Mouse (Mus musculus): ENCODE measurements around the gene Carhsp1. TPM values are rescaled to one million over a fixed set of nuclear protein-coding genes. Genes with fewer than 3 reads are reported as not detected.

Gene Carhsp1
- total and polyA plus RNA-seq, 2 experiments = 55.6 to 126 TPM

GRCm38 (mm10) chr16:8619659-8620314, 52.2 kb downstream of the Carhsp1 start:
- H3K27ac ChIP-seq (replicated peaks; ENCODE audit: insufficient read depth, low read depth, low read length) = no peak overlapping the region
- H3K9ac ChIP-seq (ENCODE audit: low read depth, low read length) = no peak overlapping the region
- peaks cover 10% of the 10 kb centered on the region for H3K36me3 ChIP-seq (ENCODE audit: control insufficient read depth, insufficient read depth, low read length)
- H3K4me3 ChIP-seq (ENCODE audit: insufficient read depth, low read depth, low read length) = no peak overlapping the region
- DNase-seq (ENCODE audit: extremely low read depth, low read depth, low spot score) = no peak
- no peaks in the 10 kb centered on the region for H3K27me3 ChIP-seq (ENCODE audit: control insufficient read depth, insufficient read depth, low read length)
- WGBS = 61% methylated on average over 10 of the region's 10 CpGs
- no peaks in the 10 kb centered on the region for H3K79me2 ChIP-seq (ENCODE audit: control insufficient read depth, insufficient read depth, low read length)
- no peak for TF ChIP-seq CTCF (IDR thresholded peaks at IDR 0.05; ENCODE audit: low read depth, low read length)
- no peak for TF ChIP-seq POLR2A (IDR thresholded peaks at IDR 0.05; ENCODE audit: extremely low read depth, insufficient read depth, low read length)
- no peaks in the 10 kb centered on the region for H3K4me1 ChIP-seq (ENCODE audit: control insufficient read depth, insufficient read depth, low read length)

GRCm38 (mm10) chr16:8613447-8613846, 58.5 kb downstream of the Carhsp1 start:
- no peak for TF ChIP-seq CTCF (IDR thresholded peaks at IDR 0.05; ENCODE audit: low read depth, low read length)
- no peak for TF ChIP-seq POLR2A (IDR thresholded peaks at IDR 0.05; ENCODE audit: extremely low read depth, insufficient read depth, low read length)
- DNase-seq (ENCODE audit: extremely low read depth, low read depth, low spot score) = no peak
- Histone ChIP-seq H3K36me3 (ENCODE audit: control insufficient read depth, insufficient read depth, low read length) (peaks cover 38% of the 10 kb centered on the region), H3K4me3 (ENCODE audit: insufficient read depth, low read depth, low read length) (no peak overlapping the region), H3K27ac (replicated peaks; ENCODE audit: insufficient read depth, low read depth, low read length) (no peak overlapping the region), H3K79me2 (ENCODE audit: control insufficient read depth, insufficient read depth, low read length) (no peaks in the 10 kb centered on the region), H3K4me1 (ENCODE audit: control insufficient read depth, insufficient read depth, low read length) (no peaks in the 10 kb centered on the region), H3K9ac (ENCODE audit: low read depth, low read length) (no peak overlapping the region), H3K27me3 (ENCODE audit: control insufficient read depth, insufficient read depth, low read length) (no peaks in the 10 kb centered on the region)
- 87% methylated on average over 3 of the region's 3 CpGs for WGBS

GRCm38 (mm10) chr16:8613039-8613438, 58.9 kb downstream of the Carhsp1 start:
- WGBS = 85% methylated on average over 4 of the region's 4 CpGs
- H3K9ac ChIP-seq (ENCODE audit: low read depth, low read length) = no peak overlapping the region
- no peaks in the 10 kb centered on the region for H3K4me1 ChIP-seq (ENCODE audit: control insufficient read depth, insufficient read depth, low read length)
- H3K79me2 ChIP-seq (ENCODE audit: control insufficient read depth, insufficient read depth, low read length) = no peaks in the 10 kb centered on the region
- no peak overlapping the region for H3K4me3 ChIP-seq (ENCODE audit: insufficient read depth, low read depth, low read length)
- no peaks in the 10 kb centered on the region for H3K27me3 ChIP-seq (ENCODE audit: control insufficient read depth, insufficient read depth, low read length)
- H3K36me3 ChIP-seq (ENCODE audit: control insufficient read depth, insufficient read depth, low read length) = peaks cover 38% of the 10 kb centered on the region
- TF ChIP-seq POLR2A (IDR thresholded peaks at IDR 0.05; ENCODE audit: extremely low read depth, insufficient read depth, low read length) (no peak), CTCF (IDR thresholded peaks at IDR 0.05; ENCODE audit: low read depth, low read length) (no peak)
- DNase-seq (ENCODE audit: extremely low read depth, low read depth, low spot score) = no peak
- no peak overlapping the region for H3K27ac ChIP-seq (replicated peaks; ENCODE audit: insufficient read depth, low read depth, low read length)

- peaks cover 40% of the 10 kb centered on the region for H3K36me3 ChIP-seq (ENCODE audit: control insufficient read depth, insufficient read depth, low read length)
- no peak overlapping the region for H3K27ac ChIP-seq (replicated peaks; ENCODE audit: insufficient read depth, low read depth, low read length)
- WGBS = 88% methylated on average over 8 of the region's 8 CpGs
- no peaks in the 10 kb centered on the region for H3K79me2 ChIP-seq (ENCODE audit: control insufficient read depth, insufficient read depth, low read length)
- TF ChIP-seq CTCF (IDR thresholded peaks at IDR 0.05; ENCODE audit: low read depth, low read length) (no peak), POLR2A (IDR thresholded peaks at IDR 0.05; ENCODE audit: extremely low read depth, insufficient read depth, low read length) (no peak)
- H3K4me1 ChIP-seq (ENCODE audit: control insufficient read depth, insufficient read depth, low read length) = no peaks in the 10 kb centered on the region
- no peak overlapping the region for H3K9ac ChIP-seq (ENCODE audit: low read depth, low read length)
- DNase-seq (ENCODE audit: extremely low read depth, low read depth, low spot score) = no peak
- H3K4me3 ChIP-seq (ENCODE audit: insufficient read depth, low read depth, low read length) = no peak overlapping the region
- H3K27me3 ChIP-seq (ENCODE audit: control insufficient read depth, insufficient read depth, low read length) = no peaks in the 10 kb centered on the region
Observed at GRCm38 (mm10) chr16:8612214-8613005, 59.5 kb downstream of the Carhsp1 start.

GRCm38 (mm10) chr16:8610397-8610796, 61.6 kb downstream of the Carhsp1 start:
- WGBS = 81% methylated on average over 3 of the region's 3 CpGs
- H3K27me3 ChIP-seq (ENCODE audit: control insufficient read depth, insufficient read depth, low read length) = no peaks in the 10 kb centered on the region
- H3K36me3 ChIP-seq (ENCODE audit: control insufficient read depth, insufficient read depth, low read length) = peaks cover 36% of the 10 kb centered on the region
- H3K79me2 ChIP-seq (ENCODE audit: control insufficient read depth, insufficient read depth, low read length) = no peaks in the 10 kb centered on the region
- H3K4me1 ChIP-seq (ENCODE audit: control insufficient read depth, insufficient read depth, low read length) = no peaks in the 10 kb centered on the region
- no peak overlapping the region for H3K27ac ChIP-seq (replicated peaks; ENCODE audit: insufficient read depth, low read depth, low read length)
- H3K9ac ChIP-seq (ENCODE audit: low read depth, low read length) = no peak overlapping the region
- no peak for DNase-seq (ENCODE audit: extremely low read depth, low read depth, low spot score)
- no peak overlapping the region for H3K4me3 ChIP-seq (ENCODE audit: insufficient read depth, low read depth, low read length)
- TF ChIP-seq POLR2A (IDR thresholded peaks at IDR 0.05; ENCODE audit: extremely low read depth, insufficient read depth, low read length) (no peak), CTCF (IDR thresholded peaks at IDR 0.05; ENCODE audit: low read depth, low read length) (no peak)

Other genes starting within 250 kb of the Carhsp1 start
- gene Tmem114, start 247.0 kb downstream of the Carhsp1 start, total RNA-seq (2014; rRNA removed) = not detected in 2 replicates
- not detected in 2 replicates for gene Tmem114, start 247.0 kb downstream of the Carhsp1 start, polyA plus RNA-seq (2012; rRNA removed)
- gene Mettl22, start 201.4 kb downstream of the Carhsp1 start, total RNA-seq (2014; rRNA removed) = 14.9 and 17.2 TPM in 2 replicates
- 23.1 and 29.0 TPM in 2 replicates for gene Mettl22, start 201.4 kb downstream of the Carhsp1 start, polyA plus RNA-seq (2012; rRNA removed)
- 150 and 169 TPM in 2 replicates for gene Abat, start 158.7 kb downstream of the Carhsp1 start, total RNA-seq (2014; rRNA removed)
- 168 and 227 TPM in 2 replicates for gene Abat, start 158.7 kb downstream of the Carhsp1 start, polyA plus RNA-seq (2012; rRNA removed)
- gene Pmm2, start 34.5 kb downstream of the Carhsp1 start, total RNA-seq (2014; rRNA removed) = 27.9 and 30.5 TPM in 2 replicates
- gene Pmm2, start 34.5 kb downstream of the Carhsp1 start, polyA plus RNA-seq (2012; rRNA removed) = 54.9 and 65.2 TPM in 2 replicates
- gene Tmem186, start 34.4 kb downstream of the Carhsp1 start, total RNA-seq (2014; rRNA removed) = 6.5 and 7.0 TPM in 2 replicates
- gene Tmem186, start 34.4 kb downstream of the Carhsp1 start, polyA plus RNA-seq (2012; rRNA removed) = 8.0 and 8.7 TPM in 2 replicates
- gene Gm5767, start 8.6 kb upstream of the Carhsp1 start, total RNA-seq (2014; rRNA removed) = not detected in 2 replicates
- 0.62 and 0.90 TPM in 2 replicates for gene Gm5767, start 8.6 kb upstream of the Carhsp1 start, polyA plus RNA-seq (2012; rRNA removed)
- 41.5 and 50.0 TPM in 2 replicates for gene Usp7, start 120.2 kb upstream of the Carhsp1 start, total RNA-seq (2014; rRNA removed)
- gene Usp7, start 120.2 kb upstream of the Carhsp1 start, polyA plus RNA-seq (2012; rRNA removed) = 10.6 and 12.5 TPM in 2 replicates
- gene 1810013L24Rik, start 157.9 kb upstream of the Carhsp1 start, total RNA-seq (2014; rRNA removed) = 33.8 and 41.1 TPM in 2 replicates
- 8.9 and 11.1 TPM in 2 replicates for gene 1810013L24Rik, start 157.9 kb upstream of the Carhsp1 start, polyA plus RNA-seq (2012; rRNA removed)